Mouse (Mus musculus) midbrain, postnatal 0 days (tissue): ENCODE results near the gene Hoxd4. TPM values are rescaled to one million over a fixed set of nuclear protein-coding genes. Genes with fewer than 3 reads are reported as not detected.

Experiments
- ATAC-seq: fragments of 200-750 bp; cut with Nextera tagmentation; 2 replicates; pipeline ENCODE4 v1.8.0; 2017; ENCODE audit warnings: moderate number of reproducible peaks, mild to moderate bottlenecking, moderate TSS enrichment, moderate library complexity; ENCODE audit not compliant: low FRiP score
- DNase-seq: peaks from one replicate; pipeline ENCODE4 v3.0.0-alpha.2; 2015; ENCODE audit warnings: low spot score
- H3K27ac ChIP-seq: fragments of 300-500 bp; sonication (generic); 2 replicates; pipeline ENCODE4 v1.5.1; 2014; ENCODE audit warnings: low read depth, mild to moderate bottlenecking, low read length, mixed read lengths
- H3K27me3 ChIP-seq: fragments of 300-500 bp; sonication (generic); 2 replicates; pipeline ENCODE4 v1.6.1; 2014; ENCODE audit warnings: low read length, control low read depth, mixed read lengths; ENCODE audit not compliant: insufficient read depth
- H3K36me3 ChIP-seq: fragments of 300-500 bp; sonication (generic); 2 replicates; pipeline ENCODE4 v1.6.1; 2014; ENCODE audit warnings: low read length, control low read depth, mixed read lengths; ENCODE audit not compliant: insufficient read depth
- H3K4me1 ChIP-seq: fragments of 300-500 bp; sonication (generic); 2 replicates; pipeline ENCODE4 v1.6.1; 2014; ENCODE audit warnings: mild to moderate bottlenecking, control low read depth, antibody characterized with exemption, low read length, mixed read lengths; ENCODE audit not compliant: insufficient read depth
- H3K4me2 ChIP-seq: fragments of 300-500 bp; sonication (generic); 2 replicates; pipeline ENCODE4 v1.6.1; 2014; ENCODE audit warnings: low read depth, mild to moderate bottlenecking, low read length, mixed read lengths; ENCODE audit not compliant: poor library complexity, severe bottlenecking
- H3K4me3 ChIP-seq: fragments of 300-500 bp; sonication (generic); 2 replicates; pipeline ENCODE4 v1.5.1; 2014; ENCODE audit warnings: low read depth, mild to moderate bottlenecking, low read length, moderate library complexity
- H3K9ac ChIP-seq: fragments of 300-500 bp; sonication (generic); replicated peaks from 2 replicates; pipeline ENCODE4 v1.6.1; 2014; ENCODE audit warnings: mild to moderate bottlenecking, low read length, moderate library complexity, mixed read lengths; ENCODE audit not compliant: poor library complexity, severe bottlenecking
- H3K9me3 ChIP-seq: fragments of 300-500 bp; sonication (generic); 2 replicates; pipeline ENCODE4 v1.6.1; 2016; ENCODE audit warnings: low read length, control low read depth
- CTCF ChIP-seq: IDR thresholded peaks from 2 replicates; pipeline ENCODE4 v1.5.1; 2016; ENCODE audit warnings: antibody characterized with exemption, mild to moderate bottlenecking
- WGBS: fragments of 180-500 bp; shearing (Covaris S2); extraction: QIAGEN DNeasy Blood & Tissue Kit; methylation state at CpG from one replicate; pipeline ENCODE4 v1.1.7; 2014; 5-methylcytosine and 5-hydroxymethylcytosine counted together
- polyA plus RNA-seq: library from polyadenylated mRNA; unstranded; fragments of >200 nt; fragmentation: Nextera tagmentation; extraction: Ambion mirVana; gene quantifications from 2 replicates; pipeline ENCODE4 v1.2.1, GENCODE M21; 2015
- total RNA-seq: library from RNA; depleted of rRNA; stranded (reverse); fragments of >200 nt; gene quantifications from 2 replicates; pipeline ENCODE4 v1.2.3, GENCODE M21; 2014

Gene Hoxd4
- total and polyA plus RNA-seq, 2 experiments from 2014 or later = 1.2 TPM; not detected in 1

- no peaks in the 10 kb centered on the region for H3K4me1 ChIP-seq
- no peak overlapping the region for H3K4me3 ChIP-seq
- H3K36me3 ChIP-seq = no peaks in the 10 kb centered on the region
- ATAC-seq (no peak), DNase-seq (peak; percentile 57)
- no peak overlapping the region for H3K27ac ChIP-seq
- H3K9me3 ChIP-seq = no peaks in the 10 kb centered on the region
- no peak overlapping the region for H3K4me2 ChIP-seq
- under 1% methylated on average over 42 of the region's 43 CpGs for WGBS
- peaks cover 94% of the 10 kb centered on the region for H3K27me3 ChIP-seq
- no peak for TF ChIP-seq CTCF
- H3K9ac ChIP-seq = no peak overlapping the region
Observed at GRCm38 (mm10) chr2:74726973-74727639, 15.4 kb downstream of the Hoxd4 start.

- Histone ChIP-seq H3K9me3 (no peaks in the 10 kb centered on the region), H3K36me3 (no peaks in the 10 kb centered on the region), H3K4me1 (no peaks in the 10 kb centered on the region), H3K27ac (no peak overlapping the region), H3K27me3 (peaks cover 94% of the 10 kb centered on the region), H3K9ac (no peak overlapping the region), H3K4me2 (no peak overlapping the region), H3K4me3 (no peak overlapping the region)
- DNase-seq (no peak), ATAC-seq (no peak)
- no peak for TF ChIP-seq CTCF
- WGBS = 4% methylated on average over 25 of the region's 25 CpGs
Observed at GRCm38 (mm10) chr2:74727640-74728302, 16.0 kb downstream of the Hoxd4 start.

- peaks cover 94% of the 10 kb centered on the region for H3K27me3 ChIP-seq
- no peak overlapping the region for H3K4me2 ChIP-seq
- DNase-seq (no peak), ATAC-seq (no peak)
- H3K4me3 ChIP-seq = no peak overlapping the region
- H3K9me3 ChIP-seq = no peaks in the 10 kb centered on the region
- H3K9ac ChIP-seq = no peak overlapping the region
- 7% methylated on average over 13 of the region's 13 CpGs for WGBS
- no peaks in the 10 kb centered on the region for H3K4me1 ChIP-seq
- no peak overlapping the region for H3K27ac ChIP-seq
- no peaks in the 10 kb centered on the region for H3K36me3 ChIP-seq
- TF ChIP-seq CTCF = no peak
Observed at GRCm38 (mm10) chr2:74728303-74728680, 16.6 kb downstream of the Hoxd4 start.

GRCm38 (mm10) chr2:74730331-74730730, 18.6 kb downstream of the Hoxd4 start:
- no peaks in the 10 kb centered on the region for H3K36me3 ChIP-seq

GRCm38 (mm10) chr2:74731055-74731454, 19.3 kb downstream of the Hoxd4 start:
- TF ChIP-seq CTCF = no peak
- Histone ChIP-seq H3K27me3 (peaks cover 95% of the 10 kb centered on the region), H3K4me2 (no peak overlapping the region), H3K27ac (no peak overlapping the region), H3K4me1 (no peaks in the 10 kb centered on the region), H3K4me3 (no peak overlapping the region), H3K9ac (no peak overlapping the region), H3K36me3 (no peaks in the 10 kb centered on the region), H3K9me3 (no peaks in the 10 kb centered on the region)
- no peak for ATAC-seq
- no peak for DNase-seq

More at GRCm38 (mm10) chr2:74730331-74730730, 18.6 kb downstream of the Hoxd4 start:
- 5% methylated on average over 8 of the region's 8 CpGs for WGBS
- DNase-seq = no peak
- Histone ChIP-seq H3K4me3 (no peak overlapping the region), H3K27me3 (peaks cover 95% of the 10 kb centered on the region), H3K27ac (no peak overlapping the region), H3K4me2 (no peak overlapping the region), H3K4me1 (no peaks in the 10 kb centered on the region), H3K9me3 (no peaks in the 10 kb centered on the region), H3K9ac (no peak overlapping the region)
- no peak for TF ChIP-seq CTCF
- ATAC-seq = no peak

- no peak for TF ChIP-seq CTCF
- H3K9ac ChIP-seq = no peak overlapping the region
- no peaks in the 10 kb centered on the region for H3K4me1 ChIP-seq
- no peaks in the 10 kb centered on the region for H3K9me3 ChIP-seq
- 5% methylated on average over 9 of the region's 9 CpGs for WGBS
- no peak for ATAC-seq
- no peak overlapping the region for H3K4me2 ChIP-seq
- H3K27me3 ChIP-seq = peaks cover 94% of the 10 kb centered on the region
- H3K4me3 ChIP-seq = no peak overlapping the region
- H3K27ac ChIP-seq = no peak overlapping the region
- DNase-seq = no peak
- H3K36me3 ChIP-seq = no peaks in the 10 kb centered on the region
Observed at GRCm38 (mm10) chr2:74731799-74732512, 20.2 kb downstream of the Hoxd4 start.
